Mouse (Mus musculus) small intestine, adult 2 months (tissue): ENCODE results near the gene Clstn1. TPM values are rescaled to one million over a fixed set of nuclear protein-coding genes. Genes with fewer than 3 reads are reported as not detected.
A peak's percentile ranks its signal among the peaks of the same experiment; 100 is the strongest.

ENCODE experiments used
- H3K27ac ChIP-seq: fragments of 200-500 bp; 2 replicates; pipeline ENCODE4 v1.5.1; 2012; ENCODE audit warnings: low read depth, low read length, control low read depth, inconsistent platforms; ENCODE audit not compliant: insufficient read depth
- H3K27me3 ChIP-seq: fragments of 200-500 bp; 2 replicates; pipeline ENCODE4 v1.6.1; 2012; ENCODE audit warnings: mild to moderate bottlenecking, moderate library complexity, low read length, inconsistent platforms; ENCODE audit not compliant: control insufficient read depth, insufficient read depth
- H3K36me3 ChIP-seq: fragments of 200-500 bp; 2 replicates; pipeline ENCODE4 v1.6.1; 2012; ENCODE audit warnings: mild to moderate bottlenecking, low read length, control low read depth, inconsistent platforms; ENCODE audit not compliant: control insufficient read depth, insufficient read depth
- H3K4me1 ChIP-seq: fragments of 200-500 bp; 2 replicates; pipeline ENCODE4 v1.6.1; 2012; ENCODE audit warnings: low read length, inconsistent platforms, mixed read lengths; ENCODE audit not compliant: control insufficient read depth, insufficient read depth, insufficient read length
- H3K4me3 ChIP-seq: fragments of 200-500 bp; 2 replicates; pipeline ENCODE4 v1.5.1; 2012; ENCODE audit warnings: low read depth, mild to moderate bottlenecking, control low read depth, inconsistent platforms, low read length, moderate library complexity
- CTCF ChIP-seq: fragments of 200-500 bp; IDR thresholded peaks from 2 replicates; pipeline ENCODE4 v1.5.1; 2012; ENCODE audit warnings: low read depth, mild to moderate bottlenecking, control low read depth, inconsistent platforms, low read length, moderate library complexity, mixed read lengths; ENCODE audit not compliant: insufficient replicate concordance, insufficient read length; ENCODE audit errors: extremely low read depth
- POLR2A ChIP-seq: fragments of 200-500 bp; IDR thresholded peaks from 2 replicates; pipeline ENCODE4 v1.6.1; 2012; ENCODE audit warnings: low read depth, mild to moderate bottlenecking, control low read depth, inconsistent platforms, low read length, moderate library complexity
- WGBS: fragments of 180-500 bp; shearing (Covaris S2); methylation state at CpG from one replicate; pipeline ENCODE4 v1.1.7; 2018; 5-methylcytosine and 5-hydroxymethylcytosine counted together
- polyA plus RNA-seq: library from polyadenylated mRNA; depleted of rRNA; stranded (reverse); fragments of >200 nt; gene quantifications from 2 replicates; pipeline ENCODE4 v1.2.3, GENCODE M21; 2012

Gene Clstn1
- polyA plus RNA-seq, 1 experiment: 76.4 TPM

GRCm38 (mm10) chr4:149547523-149547922, 38.7 kb upstream of the Clstn1 start:
- no peak for TF ChIP-seq POLR2A
- no peak for TF ChIP-seq CTCF
- Histone ChIP-seq H3K4me1 (no peaks in the 10 kb centered on the region), H3K27me3 (no peaks in the 10 kb centered on the region), H3K4me3 (no peak overlapping the region), H3K27ac (no peak overlapping the region), H3K36me3 (peaks cover 16% of the 10 kb centered on the region)
- 86% methylated on average over 6 of the region's 6 CpGs for WGBS

DNA sequence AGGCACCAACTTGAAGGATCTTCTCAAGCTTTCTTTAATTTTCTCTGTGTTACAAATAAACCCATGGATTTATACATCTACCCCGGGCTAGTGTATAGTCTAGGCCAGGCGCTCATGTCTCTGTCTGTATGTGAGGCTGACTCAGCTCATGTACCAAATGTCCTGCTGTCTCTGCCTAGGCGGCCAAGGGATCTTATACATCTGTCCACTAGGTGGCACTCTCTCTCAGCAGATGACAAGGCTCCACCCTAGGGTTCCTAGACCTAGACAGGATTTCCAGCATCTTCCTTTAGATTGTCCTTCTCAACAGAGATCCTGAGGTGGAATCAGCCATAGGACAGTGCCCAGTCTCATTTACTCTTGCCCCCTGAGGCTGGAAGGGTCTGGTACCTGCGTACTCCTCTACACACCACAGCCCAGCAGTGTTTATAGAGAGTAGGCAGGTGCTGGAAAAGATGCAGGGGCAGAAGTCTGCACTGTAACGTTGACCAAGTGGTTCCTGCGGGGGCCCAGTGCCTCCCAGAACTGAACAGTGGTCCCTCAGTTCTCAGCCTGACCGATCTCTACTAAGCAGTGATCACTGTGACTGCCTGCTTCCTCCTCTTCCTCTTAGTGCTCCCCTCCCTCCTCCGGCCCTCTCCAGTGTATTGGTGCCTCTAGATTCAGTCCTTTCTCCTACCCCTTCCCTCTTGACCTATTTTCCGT, 36.9 kb upstream of the Clstn1 start:
- Histone ChIP-seq H3K4me3 (no peak overlapping the region), H3K36me3 (peaks cover 15% of the 10 kb centered on the region), H3K27ac (no peak overlapping the region), H3K27me3 (no peaks in the 10 kb centered on the region), H3K4me1 (no peaks in the 10 kb centered on the region)
- 60% methylated on average over 9 of the region's 9 CpGs for WGBS
- TF ChIP-seq CTCF (peak; percentile 90; the same call in 1 of the 2 replicates), POLR2A (no peak)

DNA sequence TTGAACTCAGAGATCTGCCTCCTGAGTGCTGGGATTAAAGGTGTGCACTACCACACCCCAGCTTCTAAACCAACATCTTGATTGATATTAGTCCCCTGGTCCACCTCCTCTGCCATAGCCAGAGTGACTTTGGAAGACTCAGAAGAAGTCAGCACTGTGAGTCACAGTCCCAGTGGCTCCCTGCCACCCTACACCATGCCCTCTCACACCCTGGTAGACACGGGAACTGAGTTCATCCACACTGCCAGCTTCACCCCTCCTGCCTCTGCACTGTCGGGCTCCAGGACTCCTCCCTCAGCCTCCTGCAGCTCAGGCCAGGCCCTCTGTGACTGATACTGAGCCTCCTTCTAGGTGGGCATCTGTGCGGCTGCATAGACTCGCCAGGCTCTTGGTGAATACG, 35.4 kb upstream of the Clstn1 start:
- WGBS: 82% methylated on average over 5 of the region's 5 CpGs
- TF ChIP-seq CTCF (no peak), POLR2A (no peak)

GRCm38 (mm10) chr4:149551696-149552095, 34.6 kb upstream of the Clstn1 start:
- Histone ChIP-seq H3K27ac (no peak overlapping the region), H3K4me3 (no peak overlapping the region), H3K36me3 (peaks cover 5% of the 10 kb centered on the region; the same call in 1 of the 2 replicates), H3K27me3 (no peaks in the 10 kb centered on the region), H3K4me1 (no peaks in the 10 kb centered on the region)
- 89% methylated on average over 5 of the region's 5 CpGs for WGBS
- no peak for TF ChIP-seq POLR2A
- TF ChIP-seq CTCF: no peak

More for the DNA sequence above, 35.4 kb upstream of the Clstn1 start:
- peaks cover 12% of the 10 kb centered on the region for H3K36me3 ChIP-seq
- no peaks in the 10 kb centered on the region for H3K4me1 ChIP-seq
- no peak overlapping the region for H3K4me3 ChIP-seq
- no peaks in the 10 kb centered on the region for H3K27me3 ChIP-seq
- no peak overlapping the region for H3K27ac ChIP-seq

DNA sequence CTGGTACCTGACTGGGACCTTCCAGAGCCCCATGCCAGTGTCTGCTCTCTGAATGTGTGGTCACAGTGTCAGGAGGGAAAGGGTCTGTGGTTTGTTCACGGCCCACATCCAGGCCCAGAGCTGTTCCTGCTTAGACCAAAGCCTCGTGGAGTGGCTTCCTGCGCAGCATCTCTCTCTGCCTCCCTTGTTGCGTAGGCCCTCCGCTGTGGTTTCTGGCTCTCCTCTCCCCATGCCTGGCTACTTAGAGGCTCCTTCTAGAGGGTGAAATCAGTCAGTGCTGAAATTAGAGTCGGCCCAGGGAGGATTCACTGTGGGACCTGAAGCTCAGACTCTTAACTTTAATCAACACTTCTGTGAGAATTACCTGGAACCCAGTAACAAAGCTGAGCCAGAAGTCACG, 32.4 kb upstream of the Clstn1 start:
- no peak for TF ChIP-seq POLR2A
- no peak for TF ChIP-seq CTCF
- WGBS: 81% methylated on average over 7 of the region's 7 CpGs
- no peak overlapping the region for H3K4me3 ChIP-seq
- H3K27me3 ChIP-seq: no peaks in the 10 kb centered on the region
- no peak overlapping the region for H3K27ac ChIP-seq
- H3K36me3 ChIP-seq: peaks cover 1% of the 10 kb centered on the region; the same call in 1 of the 2 replicates
- H3K4me1 ChIP-seq: peaks cover 6% of the 10 kb centered on the region

GRCm38 (mm10) chr4:149556111-149556510, 30.2 kb upstream of the Clstn1 start:
- no peaks in the 10 kb centered on the region for H3K36me3 ChIP-seq
- H3K27me3 ChIP-seq: no peaks in the 10 kb centered on the region
- H3K4me1 ChIP-seq: peaks cover 6% of the 10 kb centered on the region
- H3K27ac ChIP-seq: no peak overlapping the region
- TF ChIP-seq CTCF (no peak), POLR2A (no peak)
- 95% methylated on average over 4 of the region's 4 CpGs for WGBS
- H3K4me3 ChIP-seq: no peak overlapping the region

GRCm38 (mm10) chr4:149557905-149558304, 28.4 kb upstream of the Clstn1 start:
- Histone ChIP-seq H3K27ac (no peak overlapping the region), H3K36me3 (no peaks in the 10 kb centered on the region), H3K4me1 (peaks cover 10% of the 10 kb centered on the region), H3K27me3 (no peaks in the 10 kb centered on the region), H3K4me3 (no peak overlapping the region)
- TF ChIP-seq POLR2A (no peak), CTCF (no peak)
- 92% methylated on average over 5 of the region's 5 CpGs for WGBS
